Mouse (Mus musculus): ENCODE data around the gene Ddc. TPM values are rescaled to one million over a fixed set of nuclear protein-coding genes. Genes with fewer than 3 reads are reported as not detected.

Gene Ddc
- total RNA-seq (2021) = 1 to 10 TPM; 1.3 to 1.9 TPM
- long read RNA-seq, experiment 1 = 0 reads
- long read RNA-seq, experiment 2 = 0 reads

GRCm38 (mm10) chr11:11897645-11898357 lies at the start of gene Ddc:
Ddc (minus strand) TSS chr11:11898144.
- peak in 1 of 2 experiments; percentile 24 for DNase-seq

GRCm38 (mm10) chr11:11945766-11946165 lies 47.8 kb upstream of the Ddc start:
- DNase-seq = no peak

DNA sequence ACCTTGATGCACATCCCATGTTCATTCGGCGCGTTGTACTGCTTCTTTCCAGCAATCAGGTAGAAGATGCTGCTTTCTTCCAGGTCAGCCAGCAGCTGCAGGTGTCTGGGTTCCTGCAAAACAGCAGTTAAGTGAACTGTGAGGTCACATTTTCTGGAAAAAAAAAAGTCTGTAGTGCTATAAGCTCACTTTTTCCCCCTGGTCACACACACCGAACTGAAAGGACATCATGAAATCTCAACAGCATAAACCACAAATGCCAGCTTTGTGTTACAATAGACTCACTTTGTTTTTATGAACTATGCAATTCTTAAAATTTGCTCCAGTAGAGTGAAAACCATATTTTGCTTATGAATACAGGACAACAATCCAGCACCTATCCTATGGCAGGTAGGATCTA lies 46.9 kb upstream of the Ddc start:
- no peak for DNase-seq

GRCm38 (mm10) chr11:11944082-11944349 lies 46.1 kb upstream of the Ddc start:
- no peak for DNase-seq

GRCm38 (mm10) chr11:11943240-11944081 lies 45.5 kb upstream of the Ddc start:
- no peak for DNase-seq

DNA sequence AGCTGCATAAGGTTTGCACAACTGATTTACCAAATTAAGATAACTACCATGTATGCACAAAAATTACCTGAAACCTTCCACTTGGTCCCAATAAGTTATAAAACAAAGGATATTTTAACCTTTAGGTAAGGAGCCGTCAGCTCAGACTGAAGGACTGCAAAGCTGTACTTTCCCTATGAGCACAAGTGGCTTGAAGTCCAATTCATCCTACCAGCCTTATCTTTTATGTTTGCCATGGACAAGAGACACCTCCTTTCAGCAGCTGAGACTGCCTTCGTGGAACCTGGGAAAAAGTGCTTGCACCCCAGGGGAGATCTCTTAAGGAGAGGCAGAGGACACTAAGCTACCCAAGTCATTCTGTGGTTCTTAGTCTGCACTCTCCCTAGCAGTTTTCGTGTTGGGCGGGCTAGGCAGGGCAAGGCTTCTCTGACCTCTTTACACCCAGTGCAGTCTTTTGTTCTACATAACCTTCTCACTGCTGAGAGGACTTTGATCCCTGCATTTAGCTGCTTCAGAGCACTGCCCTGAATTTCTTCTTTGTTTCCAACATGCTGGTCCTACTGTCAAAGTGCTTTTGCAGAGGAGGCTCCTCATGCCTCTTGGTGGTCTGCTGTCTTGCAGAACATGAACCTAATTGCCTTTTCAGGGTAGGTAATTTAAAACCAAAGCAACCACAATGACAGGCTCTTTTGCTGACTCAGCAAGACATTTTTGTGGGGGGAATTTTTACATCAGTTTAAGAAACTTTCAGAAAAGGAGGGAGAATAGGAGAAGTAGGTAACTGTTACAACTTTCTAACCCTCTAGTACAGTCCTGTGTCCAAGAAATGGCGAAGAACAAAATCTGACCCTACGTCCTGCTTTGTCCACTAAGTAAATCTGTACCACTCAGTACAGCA lies 44.6 kb upstream of the Ddc start:
- no peak for DNase-seq

GRCm38 (mm10) chr11:11940833-11941681 lies 43.1 kb upstream of the Ddc start:
- no peak for DNase-seq

DNA sequence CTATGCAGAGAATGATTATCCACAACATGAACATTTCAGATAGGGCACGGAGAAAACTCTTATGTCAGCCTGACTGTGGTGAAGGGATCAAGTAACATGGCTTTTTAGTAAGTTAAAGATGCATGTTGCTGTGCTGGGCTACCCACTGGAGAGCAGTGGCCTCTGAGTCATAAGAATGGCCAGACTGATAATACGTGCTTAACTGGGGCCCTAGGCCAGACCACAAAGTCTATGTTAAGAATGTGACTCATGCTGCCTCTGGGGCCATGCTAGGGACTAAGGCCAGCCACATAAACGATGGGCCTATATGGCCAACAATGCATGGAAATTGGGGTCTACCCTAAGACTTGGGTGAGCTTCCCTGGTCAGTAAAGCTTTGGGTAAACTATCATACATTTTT lies 41.7 kb upstream of the Ddc start:
- DNase-seq = peak in 1 of 2 experiments; percentile 58

- no peak for DNase-seq
Measured at GRCm38 (mm10) chr11:11938591-11938990, 40.6 kb upstream of the Ddc start.

GRCm38 (mm10) chr11:11937340-11938030 lies 39.5 kb upstream of the Ddc start:
- DNase-seq = no peak

DNA sequence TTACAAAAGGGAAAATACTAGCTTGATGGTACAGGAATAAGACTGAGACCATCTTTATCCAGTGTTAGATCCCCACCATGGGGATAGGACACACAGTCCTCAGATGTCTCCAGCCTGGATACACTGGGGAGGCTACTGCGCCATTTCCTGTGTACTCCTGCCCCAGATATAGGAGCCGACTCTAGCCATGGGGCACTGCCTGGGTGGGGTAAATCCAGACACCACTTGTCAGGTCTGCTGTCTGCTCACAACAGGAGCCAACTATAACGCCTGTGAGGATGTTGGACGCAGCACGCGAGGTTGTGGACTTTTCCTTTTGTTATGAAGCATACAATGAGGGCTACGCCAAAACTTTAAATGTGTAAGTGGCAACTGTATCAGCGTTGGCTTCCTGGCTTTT lies 36.9 kb upstream of the Ddc start:
- DNase-seq = no peak

- peak in 1 of 2 experiments; percentile 49 for DNase-seq
Measured at GRCm38 (mm10) chr11:11932102-11932789, 34.3 kb upstream of the Ddc start.

- DNase-seq = no peak
Measured at GRCm38 (mm10) chr11:11931688-11932087, 33.7 kb upstream of the Ddc start.

GRCm38 (mm10) chr11:11930527-11930926 lies 32.6 kb upstream of the Ddc start:
- no peak for DNase-seq

GRCm38 (mm10) chr11:11929059-11929458 lies 31.1 kb upstream of the Ddc start:
- DNase-seq = no peak

- DNase-seq = peak in 1 of 2 experiments; percentile 20
Measured at GRCm38 (mm10) chr11:11928586-11928985, 30.6 kb upstream of the Ddc start.

- no peak for DNase-seq
Measured at GRCm38 (mm10) chr11:11923900-11924299, 26.0 kb upstream of the Ddc start.

DNA sequence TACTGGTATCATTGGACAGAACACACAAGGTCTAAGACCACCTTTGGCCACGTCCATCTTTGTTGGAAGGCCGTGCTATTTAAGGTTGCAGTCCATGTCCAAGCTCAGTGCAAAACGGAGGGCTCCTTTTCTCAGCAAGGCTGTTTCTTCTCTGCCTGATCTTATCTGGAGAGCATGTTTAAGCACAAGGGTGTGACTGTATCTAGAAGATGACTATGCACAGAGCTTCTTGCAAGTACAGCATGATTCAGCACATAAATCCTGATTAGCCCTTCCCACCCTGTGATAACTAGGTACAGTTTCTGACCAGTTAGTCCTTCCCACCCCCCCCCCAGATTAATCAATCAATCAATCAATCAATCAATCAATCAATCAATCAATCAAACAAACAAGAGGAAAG lies 25.4 kb upstream of the Ddc start:
- DNase-seq = no peak

GRCm38 (mm10) chr11:11922106-11922505 lies 24.2 kb upstream of the Ddc start:
- no peak for DNase-seq

DNA sequence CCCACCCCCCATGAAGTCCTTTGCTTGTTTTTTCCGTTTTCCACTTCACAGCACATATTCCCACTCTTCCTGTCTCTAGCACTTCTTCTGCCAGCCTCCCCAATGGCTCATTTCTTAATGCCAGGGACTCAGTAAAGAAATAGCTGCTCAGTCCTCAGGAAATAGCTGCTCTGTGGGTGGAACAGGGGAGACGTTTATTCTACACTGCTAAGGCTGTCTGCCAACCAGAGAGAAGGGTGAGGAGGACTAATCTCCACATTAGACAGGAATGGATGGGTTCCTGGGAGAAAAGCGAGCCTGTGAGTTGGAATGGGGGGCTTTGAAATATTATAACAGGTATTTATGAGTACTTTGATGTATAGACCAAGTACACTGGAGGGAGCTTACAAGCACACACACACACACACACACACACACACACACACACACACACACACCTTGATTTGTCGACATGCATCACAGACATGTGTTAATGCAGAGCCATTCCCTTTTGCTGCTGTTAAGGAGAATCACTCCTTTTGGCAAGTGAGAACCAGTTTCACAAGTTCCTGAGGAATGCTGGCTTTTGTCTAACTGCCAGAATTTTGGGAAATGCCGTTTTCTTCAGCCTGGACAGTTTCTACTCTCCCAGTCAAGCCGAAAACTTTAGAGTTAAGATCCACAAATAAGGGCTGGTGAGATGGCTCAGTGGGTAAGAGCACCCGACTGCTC lies 9.9 kb upstream of the Ddc start:
- peak; percentile 57 to 58 for DNase-seq
